Mouse (Mus musculus) ES-E14 (cell line): ENCODE measurements at regions not wholly inside any gene's neighbourhood (a gene's known extent, or its start where the extent isn't known, plus 50 kb on each side); places are given as distances from the start of the nearest gene placed in this dataset.

Experiments used
- DNase-seq: peaks from one replicate; pipeline ENCODE4 v3.0.0-alpha.2; 2013; ENCODE audit warnings: low read depth, low spot score
- H3K27ac ChIP-seq: 2 replicates; pipeline ENCODE4 v1.5.1; 2012; ENCODE audit warnings: low read depth, mild to moderate bottlenecking, low read length, moderate library complexity, mixed read lengths; ENCODE audit not compliant: poor library complexity, insufficient read depth, severe bottlenecking
- H3K36me3 ChIP-seq: 2 replicates; pipeline ENCODE4 v1.6.1; 2012; ENCODE audit warnings: mild to moderate bottlenecking, low read length, moderate library complexity, mixed read lengths; ENCODE audit not compliant: control insufficient read depth, poor library complexity, insufficient read depth, severe bottlenecking
- H3K4me1 ChIP-seq, 2 experiments: fragments of 150-350 bp in 1 of 2; sonication (generic) in 1 of 2; 2 replicates each; pipeline ENCODE4 v1.6.1; 2012; ENCODE audit warnings: low read length in 2 of 2, mild to moderate bottlenecking in 1 of 2, mixed read lengths in 1 of 2; ENCODE audit not compliant: control insufficient read depth in 2 of 2, insufficient read depth in 2 of 2, poor library complexity in 1 of 2
- H3K4me3 ChIP-seq, 2 experiments: fragments of 150-350 bp in 1 of 2; sonication (generic) in 1 of 2; 2 replicates each; pipeline ENCODE4 v1.5.1; 2012; ENCODE audit warnings: low read length in 2 of 2, low read depth in 1 of 2, mild to moderate bottlenecking in 1 of 2, mixed read lengths in 1 of 2; ENCODE audit not compliant: insufficient read depth in 1 of 2, poor library complexity in 1 of 2, severe bottlenecking in 1 of 2
- H3K9ac ChIP-seq: 2 replicates; pipeline ENCODE4 v1.6.1; 2012; ENCODE audit warnings: low read depth, mild to moderate bottlenecking, low read length, mixed read lengths; ENCODE audit not compliant: poor library complexity, insufficient read depth, severe bottlenecking
- H3K9me3 ChIP-seq: fragments of 150-350 bp; sonication (generic); 2 replicates; pipeline ENCODE4 v1.6.1; 2012; ENCODE audit warnings: low read depth, mild to moderate bottlenecking, low read length; ENCODE audit not compliant: control insufficient read depth, insufficient read depth
- CHD2 ChIP-seq: IDR thresholded peaks from 2 replicates; pipeline ENCODE4 v1.6.1; 2014; ENCODE audit warnings: mild to moderate bottlenecking, low read depth, low read length, inconsistent platforms
- HCFC1 ChIP-seq: IDR thresholded peaks from 2 replicates; pipeline ENCODE4 v1.6.1; 2012; ENCODE audit warnings: low read length, inconsistent platforms, borderline replicate concordance; ENCODE audit not compliant: insufficient read depth
- MAFK ChIP-seq: IDR thresholded peaks from 2 replicates; pipeline ENCODE4 v1.6.1; 2014; ENCODE audit warnings: mild to moderate bottlenecking, low read depth, low read length, inconsistent platforms; ENCODE audit not compliant: insufficient read depth
- ZC3H11A ChIP-seq: IDR thresholded peaks from 2 replicates; pipeline ENCODE4 v1.6.1; 2012; ENCODE audit warnings: low read depth, mild to moderate bottlenecking, inconsistent platforms, low read length, borderline replicate concordance
- ZNF384 ChIP-seq: IDR thresholded peaks from 2 replicates; pipeline ENCODE4 v1.6.1; 2012; ENCODE audit warnings: low read depth, low read length, inconsistent platforms
- in situ Hi-C, 2 experiments: fragments of 600-800 bp; cut with MboI; formaldehyde crosslinking; loops; one replicate each; pipeline ENCODE4 v1.15.1; 2025; ENCODE audit warnings: low sequenced_read_pairs in 2 of 2, inconsistent platforms in 1 of 2; ENCODE audit not compliant: unreplicated experiment in 2 of 2

DNA sequence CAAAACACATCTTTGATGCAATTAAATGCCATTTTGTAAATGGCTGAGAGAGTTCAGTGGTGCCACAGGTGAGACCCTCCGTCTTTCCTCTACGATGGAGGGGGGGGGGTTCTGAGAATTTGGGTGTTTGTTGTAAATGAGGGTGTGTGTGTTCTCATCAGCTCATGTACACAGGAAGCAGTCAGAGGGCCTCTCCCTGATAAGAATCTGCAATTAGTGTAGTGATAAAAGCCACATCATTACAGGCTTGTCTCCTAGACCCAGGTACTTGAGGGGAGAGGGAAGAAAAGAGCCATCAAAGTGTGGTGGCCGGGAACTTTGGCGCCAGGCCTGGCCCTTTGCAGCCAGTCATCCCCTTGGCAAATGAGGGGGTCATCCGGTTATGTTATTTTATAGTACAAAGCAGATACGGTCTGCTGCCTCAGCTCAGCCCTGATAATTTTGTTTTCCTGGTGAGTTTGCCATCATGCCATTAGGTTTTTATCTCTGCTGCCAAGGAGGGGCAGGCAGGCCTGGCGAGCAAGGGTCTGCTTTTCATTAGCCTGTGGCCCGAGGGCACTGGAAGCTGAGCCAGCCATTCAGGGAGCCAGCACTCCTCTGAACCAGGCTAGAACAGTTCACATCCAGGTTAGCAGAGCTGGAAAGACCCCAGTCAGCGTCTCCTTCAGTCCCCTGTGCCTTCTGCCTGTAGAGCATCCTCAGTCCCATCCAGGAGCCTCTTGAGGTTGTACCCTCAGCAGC is 59.7 kb downstream of the H2al1j start:
- no peak for DNase-seq
- in situ Hi-C loops: no loop called here
- Histone ChIP-seq H3K9me3 (no peaks in the 10 kb centered on the region), H3K9ac (no peak overlapping the region), H3K27ac (no peak overlapping the region), H3K4me3 (no peak overlapping the region), H3K36me3 (no peaks in the 10 kb centered on the region), H3K4me1 (no peaks in the 10 kb centered on the region)
- no peak for TF ChIP-seq CHD2
- no peak for TF ChIP-seq MAFK
- no peak for TF ChIP-seq ZC3H11A
- TF ChIP-seq ZNF384: no peak
- TF ChIP-seq HCFC1: no peak

DNA sequence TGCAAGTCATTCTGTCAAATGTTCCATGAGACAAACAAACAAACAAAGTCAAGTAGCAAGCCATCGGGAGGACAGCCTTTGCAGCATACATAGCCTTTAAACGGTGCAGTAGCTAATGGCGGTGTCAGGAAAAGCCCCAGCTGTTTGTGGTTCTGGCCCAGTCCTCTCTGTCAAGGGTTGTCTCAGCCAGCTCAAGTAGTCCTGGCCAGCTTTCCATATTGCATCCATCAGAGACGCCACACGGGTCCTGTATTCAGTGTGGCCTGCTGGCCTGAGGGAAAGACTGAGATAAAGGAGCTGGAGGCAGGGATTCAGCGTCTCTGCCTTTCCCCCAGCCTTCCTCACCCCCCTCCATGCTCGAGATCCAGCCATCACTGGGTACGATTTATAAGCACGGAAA is 61.2 kb downstream of the H2al1j start:
- DNase-seq: no peak
- in situ Hi-C loops: no loop called here
- H3K9ac ChIP-seq: no peak overlapping the region
- TF ChIP-seq ZNF384 (no peak), MAFK (no peak), CHD2 (no peak), ZC3H11A (no peak), HCFC1 (no peak)
- H3K36me3 ChIP-seq: no peaks in the 10 kb centered on the region
- H3K4me3 ChIP-seq: no peak overlapping the region
- no peak overlapping the region for H3K27ac ChIP-seq
- H3K9me3 ChIP-seq: no peaks in the 10 kb centered on the region
- no peaks in the 10 kb centered on the region for H3K4me1 ChIP-seq

DNA sequence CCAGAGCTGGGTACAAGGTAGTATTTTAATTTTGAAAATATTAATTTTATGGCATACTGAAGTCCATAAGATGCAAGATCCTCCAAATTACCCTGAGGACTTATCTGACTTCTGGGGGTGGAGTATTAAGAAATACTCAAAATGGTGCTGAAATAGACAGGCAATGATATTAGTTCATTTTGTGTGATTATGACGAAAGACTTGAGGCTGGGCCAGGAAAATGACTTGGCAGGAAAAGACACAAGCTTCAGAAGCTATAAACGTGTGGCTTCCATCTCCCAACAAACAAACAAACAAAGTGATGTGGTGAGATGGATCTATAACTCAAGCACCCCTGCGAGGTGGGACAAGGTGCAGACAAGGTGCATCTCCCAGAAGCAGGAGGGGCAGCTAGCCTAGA is 72.8 kb downstream of the H2al1j start:
- Histone ChIP-seq H3K9ac (no peak overlapping the region), H3K9me3 (no peaks in the 10 kb centered on the region), H3K4me3 (no peak overlapping the region), H3K27ac (no peak overlapping the region), H3K36me3 (no peaks in the 10 kb centered on the region), H3K4me1 (no peaks in the 10 kb centered on the region)
- in situ Hi-C loops: no loop called here
- TF ChIP-seq HCFC1 (no peak), CHD2 (no peak), MAFK (no peak), ZC3H11A (no peak), ZNF384 (no peak)
- no peak for DNase-seq

DNA sequence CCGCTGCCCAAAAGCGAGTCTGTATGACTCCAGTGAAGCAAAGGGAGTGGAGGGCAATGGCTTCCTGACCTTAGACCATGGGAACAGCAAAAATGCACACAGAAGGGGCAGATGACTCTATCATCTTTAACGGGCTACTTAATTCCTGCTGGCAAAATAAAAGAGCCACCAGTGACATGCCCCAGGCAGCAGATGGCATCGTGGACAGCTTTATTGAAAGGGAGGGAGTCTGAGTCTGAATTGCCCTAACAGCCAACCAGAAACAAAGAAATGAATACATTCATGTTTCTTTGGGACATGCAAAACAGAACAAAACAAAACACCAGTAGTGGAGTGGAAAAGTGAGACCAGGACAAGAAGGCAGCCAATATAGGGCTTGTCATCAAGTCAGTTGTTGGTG is 76.7 kb downstream of the H2al1j start:
- Histone ChIP-seq H3K9me3 (no peaks in the 10 kb centered on the region), H3K36me3 (no peaks in the 10 kb centered on the region), H3K4me3 (no peak overlapping the region), H3K9ac (no peak overlapping the region), H3K27ac (no peak overlapping the region), H3K4me1 (no peaks in the 10 kb centered on the region)
- in situ Hi-C loops: no loop called here
- no peak for DNase-seq
- no peak for TF ChIP-seq ZNF384
- no peak for TF ChIP-seq MAFK
- TF ChIP-seq HCFC1: no peak
- no peak for TF ChIP-seq ZC3H11A
- TF ChIP-seq CHD2: no peak
